Mouse (Mus musculus) right cerebral cortex, postnatal 14 days (tissue): Measurements from ENCODE around the gene Brap.
"Not testable (repeated sequence)": the region's sequence is repeated elsewhere in the genome, so short reads cannot be mapped to it uniquely, and the experiment has no call there.

ENCODE experiments used
- DNase-seq: peaks from one replicate; pipeline ENCODE4 v3.0.0; 2022

Brap gene

DNA sequence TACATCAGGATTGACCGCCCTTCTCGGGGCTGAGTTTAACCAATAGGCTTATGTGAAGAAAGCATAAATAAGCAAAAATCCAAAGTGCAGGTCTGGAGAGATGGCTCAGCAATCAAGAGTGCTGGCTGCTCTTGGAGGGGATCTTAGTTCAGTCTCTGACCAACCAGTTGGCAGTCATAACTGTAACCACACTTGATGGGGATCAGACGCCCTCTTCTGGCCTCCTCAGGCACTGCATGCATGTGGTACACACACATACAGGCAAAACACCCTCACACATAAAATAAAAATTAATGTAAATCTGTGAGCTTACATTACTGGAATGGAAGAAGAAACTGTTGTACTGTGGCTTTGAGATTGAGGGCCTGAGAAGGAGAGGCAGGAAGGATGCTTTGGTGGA lies 10.0 kb downstream of the Brap start:
- peak; percentile 35 for DNase-seq

DNA sequence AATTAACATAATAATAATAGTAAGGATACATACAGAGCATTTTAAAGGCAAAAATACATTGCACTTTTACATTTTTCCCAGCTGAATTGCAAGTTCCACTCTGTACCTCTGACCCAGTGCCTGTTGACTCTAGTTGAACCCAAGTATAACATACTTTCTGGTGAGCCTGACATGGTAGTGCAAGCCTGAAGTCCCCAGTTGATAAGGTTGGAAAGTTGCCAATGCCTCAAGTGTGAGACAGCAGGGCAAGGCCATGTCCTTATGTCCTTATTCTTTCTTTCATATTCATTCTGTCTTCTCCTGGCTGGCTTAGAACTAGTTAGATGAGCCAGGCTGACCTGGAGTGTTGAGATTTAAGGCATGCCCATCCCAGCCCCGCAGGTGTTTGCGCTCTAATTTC lies 21.9 kb downstream of the Brap start:
- no peak for DNase-seq

- no peak for DNase-seq
Observed at GRCm38 (mm10) chr5:121685495-121685894, 25.1 kb downstream of the Brap start.

GRCm38 (mm10) chr5:121686113-121686898 lies 25.9 kb downstream of the Brap start:
- DNase-seq: no peak

DNA sequence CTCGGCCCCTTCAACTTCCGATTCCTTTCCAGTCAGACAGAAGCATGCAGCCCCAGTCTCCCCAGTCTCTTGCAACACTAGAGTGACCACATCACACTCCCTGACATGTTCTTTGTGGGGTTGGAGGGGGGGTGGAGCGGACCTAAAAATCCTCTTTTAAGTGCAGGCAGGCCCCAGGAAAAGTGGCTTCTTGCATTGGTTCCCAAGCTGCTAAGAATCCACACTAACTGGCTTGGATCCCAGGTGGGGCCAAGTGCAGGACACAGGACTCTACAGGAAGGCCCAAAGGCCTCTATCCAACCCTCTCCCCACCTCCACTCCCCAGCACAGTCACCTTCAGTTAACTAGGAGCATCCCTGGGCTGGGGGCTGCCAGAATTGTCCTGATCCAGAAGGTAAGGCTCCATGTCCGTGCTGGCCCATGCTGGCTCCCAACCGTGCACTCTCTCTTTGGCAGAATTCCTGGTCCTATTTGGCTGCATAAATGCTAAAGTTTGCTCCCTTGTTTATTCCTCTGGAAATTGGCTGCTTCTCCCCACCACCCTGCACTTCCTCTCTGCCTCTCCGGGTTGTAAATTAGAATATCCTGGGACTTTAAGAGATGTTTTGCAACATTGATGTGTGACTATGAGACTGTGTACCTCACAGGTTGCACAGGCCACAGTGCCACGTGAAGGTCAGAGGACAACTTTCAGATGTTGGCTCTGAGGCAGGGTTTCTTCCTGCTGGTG lies 30.3 kb downstream of the Brap start:
- DNase-seq: no peak

- not testable (repeated sequence) for DNase-seq
Observed at GRCm38 (mm10) chr5:121691436-121691835, 31.1 kb downstream of the Brap start.

GRCm38 (mm10) chr5:121692897-121693296 lies 32.5 kb downstream of the Brap start:
- no peak for DNase-seq

GRCm38 (mm10) chr5:121696761-121697160 lies 36.4 kb downstream of the Brap start:
- DNase-seq: no peak

DNA sequence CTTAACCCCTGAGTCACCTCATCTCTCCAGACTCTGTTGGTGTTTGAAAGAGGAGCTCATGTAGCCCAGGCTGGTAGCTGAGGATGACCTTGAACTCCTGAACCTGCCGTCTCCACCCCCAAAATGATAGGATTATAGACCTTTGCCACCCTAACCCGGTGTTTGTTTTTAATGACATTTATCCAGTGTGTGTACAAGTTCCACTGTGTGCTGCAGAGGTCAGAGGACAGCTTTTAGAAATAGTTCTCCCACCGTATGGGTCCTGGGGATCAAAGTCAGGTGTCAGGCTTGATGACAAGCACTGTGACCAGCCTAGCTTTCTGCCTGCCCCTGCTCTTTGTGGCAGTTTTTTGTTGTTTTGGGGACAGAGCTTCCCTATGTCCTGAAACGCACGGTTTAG lies 39.5 kb downstream of the Brap start:
- DNase-seq: no peak

GRCm38 (mm10) chr5:121700496-121700895 lies 40.1 kb downstream of the Brap start:
- DNase-seq: peak; percentile 61

- no peak for DNase-seq
Observed at GRCm38 (mm10) chr5:121701111-121701769, 40.9 kb downstream of the Brap start.

GRCm38 (mm10) chr5:121703341-121703740 lies 43.0 kb downstream of the Brap start:
- DNase-seq: no peak

DNA sequence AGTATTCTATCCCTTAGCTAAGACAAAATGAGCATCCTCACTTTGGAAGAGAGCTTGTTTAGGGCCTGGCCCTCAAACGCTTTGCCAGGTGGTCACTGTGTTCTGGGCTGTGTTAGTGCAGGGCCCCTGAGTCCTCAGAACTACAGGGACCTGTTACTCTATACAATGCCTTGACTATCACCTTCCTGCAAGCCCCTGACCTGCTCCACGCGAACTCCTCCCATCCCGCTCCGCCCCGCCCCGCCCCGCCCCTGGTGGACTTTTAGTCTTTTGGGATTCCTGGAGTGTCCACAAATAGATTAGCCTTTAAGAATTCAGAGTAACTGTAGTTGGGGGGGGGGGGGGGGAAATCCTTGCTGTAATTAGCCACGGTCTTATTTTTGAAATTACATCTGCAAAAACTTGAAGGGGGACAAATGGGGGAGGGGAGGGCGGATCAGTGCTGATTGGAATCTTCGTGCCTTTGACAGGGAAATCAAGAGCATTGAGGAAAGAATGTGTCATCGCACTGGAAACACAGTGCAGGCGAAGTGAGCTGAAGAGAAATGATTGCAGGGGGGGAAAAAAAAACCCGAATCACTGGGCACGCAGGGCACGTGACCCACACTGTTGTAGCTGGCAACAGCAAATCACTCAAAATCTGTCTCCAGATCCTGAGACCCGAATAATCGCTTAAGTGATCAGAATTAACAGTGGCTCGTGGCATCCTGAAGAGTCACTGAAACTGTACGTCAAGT lies 44.3 kb downstream of the Brap start:
- no peak for DNase-seq

DNA sequence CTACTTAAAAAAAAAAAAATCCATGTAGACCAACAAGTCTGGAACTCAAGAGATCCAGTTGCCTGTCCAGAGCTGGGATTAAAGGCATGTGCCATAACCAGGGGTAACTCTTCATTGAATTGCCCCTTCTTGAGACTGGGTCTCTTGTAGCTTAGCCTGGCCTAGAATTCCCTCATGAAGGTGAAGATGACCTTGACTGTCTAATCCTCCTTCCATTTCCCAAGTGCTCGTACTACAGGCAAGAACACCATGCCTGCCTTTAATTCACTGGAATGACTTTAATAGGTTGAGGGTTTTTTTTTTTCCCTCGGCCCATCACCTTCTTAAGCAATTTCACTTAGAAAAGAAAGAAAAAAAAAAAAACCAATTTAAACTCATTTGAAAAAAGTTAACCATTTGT lies 50.0 kb downstream of the Brap start:
- DNase-seq: no peak

DNA sequence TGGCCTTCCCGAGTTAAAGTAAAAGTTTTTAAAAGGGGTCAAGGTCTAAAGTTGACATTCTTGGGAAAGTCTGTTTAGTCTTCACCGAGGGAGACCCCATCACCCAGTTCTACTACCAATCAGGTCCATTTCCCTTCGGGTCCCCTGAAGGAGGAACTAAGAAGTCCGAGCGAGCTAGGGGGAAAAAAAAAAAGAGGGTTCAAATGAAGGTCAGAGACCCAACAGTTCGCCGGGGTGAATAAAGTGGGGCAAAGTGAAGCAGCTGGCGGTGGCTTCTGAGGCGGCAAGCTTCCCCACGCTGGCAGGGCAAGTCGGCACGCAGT lies 50.4 kb downstream of the Brap start:
- DNase-seq: no peak

- DNase-seq: peak; percentile 84
Observed at GRCm38 (mm10) chr5:121711174-121711927, 51.0 kb downstream of the Brap start, which contains the start of gene Atxn2. Gene Atxn2 (plus strand): TSS chr5:121711337.

DNA sequence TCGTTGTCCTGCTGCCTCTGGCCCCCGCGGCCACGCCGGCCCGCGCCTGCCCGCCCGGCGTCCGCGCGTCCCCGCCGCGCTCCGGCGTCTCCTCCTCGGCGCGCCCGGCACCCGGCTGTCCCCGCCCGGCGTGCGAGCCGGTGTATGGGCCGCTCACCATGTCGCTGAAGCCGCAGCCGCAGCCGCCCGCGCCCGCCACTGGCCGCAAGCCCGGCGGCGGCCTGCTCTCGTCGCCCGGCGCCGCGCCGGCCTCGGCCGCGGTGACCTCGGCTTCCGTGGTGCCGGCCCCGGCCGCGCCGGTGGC lies 51.5 kb downstream of the Brap start:
- DNase-seq: no peak

DNA sequence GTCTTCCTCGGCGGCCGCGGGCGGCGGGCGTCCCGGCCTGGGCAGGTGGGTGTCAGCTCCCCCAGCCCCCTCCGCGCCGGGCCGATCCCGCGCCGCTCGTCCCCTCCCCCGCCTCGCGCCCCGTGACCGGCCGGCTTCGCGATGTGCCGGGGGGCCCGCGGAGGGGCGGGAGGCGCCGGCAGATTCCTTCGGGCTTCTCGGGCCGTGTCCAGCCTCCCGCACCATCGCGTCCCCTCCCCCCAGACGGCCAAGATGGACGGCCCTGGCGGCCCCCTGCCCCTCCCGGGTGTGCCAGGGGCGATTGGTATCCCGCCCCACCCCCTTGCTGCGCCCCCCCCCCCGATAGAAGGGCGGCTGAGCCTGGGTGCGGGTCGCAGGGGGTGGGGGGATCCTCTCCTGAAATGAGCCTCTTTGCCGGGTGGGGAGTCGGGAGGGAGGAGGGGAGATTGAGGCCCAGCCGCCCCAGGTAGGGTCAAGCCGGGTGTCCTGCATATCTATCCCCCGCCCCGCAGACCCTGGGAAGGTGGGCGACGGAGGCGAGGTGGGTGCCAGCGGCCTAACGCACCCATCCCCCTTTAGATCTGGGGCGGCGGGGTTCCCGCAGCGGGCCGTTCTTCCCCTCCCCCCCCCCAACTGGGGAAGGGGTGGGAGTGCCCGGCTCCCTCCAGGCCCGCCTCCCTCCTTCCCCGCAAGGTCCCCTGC lies 52.0 kb downstream of the Brap start:
- DNase-seq: peak; percentile 52

DNA sequence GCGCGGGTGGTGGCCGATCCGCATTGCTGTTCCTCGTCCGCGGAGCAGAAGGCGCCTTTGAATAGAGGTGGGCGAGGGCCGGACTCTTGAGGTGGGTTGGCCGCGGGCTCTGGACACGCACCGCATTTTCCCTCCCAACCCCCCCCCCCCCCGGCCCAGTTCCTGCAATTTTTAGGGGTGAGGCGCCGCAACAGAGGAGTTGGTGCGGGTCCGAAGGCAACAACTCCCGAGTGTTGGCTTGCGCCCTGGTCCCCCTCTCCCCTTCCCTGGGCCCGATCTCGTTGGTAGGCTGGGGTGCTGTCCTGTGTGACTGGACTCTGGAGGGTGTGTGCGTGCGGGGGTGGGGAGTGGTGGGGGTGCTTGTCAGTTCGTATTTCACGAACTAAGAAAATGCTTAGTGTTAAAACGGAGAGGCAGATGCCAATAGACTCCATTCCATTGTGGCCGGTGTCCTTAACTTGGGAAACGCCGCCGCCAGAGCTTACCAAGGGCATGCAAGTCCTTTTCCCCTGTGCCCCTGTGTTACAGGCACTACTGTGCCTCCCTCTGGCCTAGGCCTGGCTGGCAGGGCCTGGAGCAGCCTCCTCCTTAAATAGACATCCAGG lies 52.7 kb downstream of the Brap start:
- DNase-seq: peak; percentile 32

DNA sequence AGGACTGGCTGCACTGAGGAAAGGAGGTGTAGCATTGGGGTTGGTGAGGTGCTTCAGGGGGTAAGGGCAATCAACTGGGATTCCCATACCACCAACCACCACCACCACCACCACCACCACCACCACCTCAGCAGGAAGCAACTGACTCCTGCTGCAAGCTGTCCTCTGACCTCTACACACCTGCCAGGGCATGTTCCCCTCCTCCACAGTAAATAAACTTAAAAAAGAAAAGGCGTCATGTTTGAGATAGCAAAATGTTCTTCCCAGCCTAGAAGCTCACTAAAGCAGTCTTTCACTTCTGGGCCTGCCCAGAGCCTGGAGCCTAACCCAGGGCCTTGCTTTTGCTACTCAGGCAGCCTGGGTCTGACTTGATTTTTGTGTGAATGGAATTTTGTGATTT lies 54.0 kb downstream of the Brap start:
- DNase-seq: no peak

DNA sequence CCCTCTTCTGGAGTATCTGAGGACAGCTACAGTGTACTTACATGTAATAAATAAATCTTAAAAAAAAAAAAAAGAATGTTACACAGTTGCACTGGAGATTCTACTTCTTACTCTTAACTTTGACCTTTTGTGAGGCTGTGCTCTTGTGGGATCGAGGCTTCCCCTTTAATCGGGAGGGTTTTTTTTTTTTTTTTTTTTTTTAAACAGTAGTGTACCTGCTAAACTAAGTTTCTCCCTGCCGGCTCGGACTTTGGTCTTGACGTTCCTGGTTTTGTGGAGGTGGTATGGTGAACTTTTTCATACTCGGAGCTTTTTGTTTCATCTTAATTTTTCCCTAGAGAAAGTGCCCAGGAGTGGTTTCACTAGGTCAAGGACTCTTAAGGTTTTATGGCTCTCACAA lies 54.6 kb downstream of the Brap start:
- no peak for DNase-seq

DNA sequence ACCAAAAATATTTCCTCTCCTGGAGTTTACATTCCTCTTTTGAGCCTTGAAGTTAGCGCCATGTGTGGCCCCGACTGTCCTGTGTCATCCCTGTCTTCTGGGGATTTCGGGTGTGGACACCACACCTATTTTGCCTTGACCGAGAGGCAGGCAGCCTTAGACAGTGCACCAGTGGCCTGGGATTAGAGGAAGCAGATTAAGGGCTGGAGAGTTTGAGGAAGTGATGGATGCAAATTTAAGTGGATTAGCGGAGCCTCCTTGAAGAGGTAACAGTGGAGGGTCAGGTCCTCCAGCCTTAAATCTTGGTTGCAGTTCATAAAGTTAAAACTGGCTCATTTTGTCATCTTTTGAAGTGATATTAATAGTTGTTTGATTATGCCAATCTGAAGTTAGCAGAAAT lies 58.1 kb downstream of the Brap start:
- no peak for DNase-seq
